Mouse (Mus musculus) stomach, postnatal 0 days (tissue): Measurements from ENCODE around the gene Creb5.

Source experiments
- CTCF ChIP-seq: IDR thresholded peaks from 2 replicates; pipeline ENCODE4 v1.5.1; 2016; ENCODE audit warnings: antibody characterized with exemption, low read depth, mild to moderate bottlenecking, moderate library complexity
- EP300 ChIP-seq: optimal IDR thresholded peaks from 2 replicates; pipeline ENCODE3; 2016; ENCODE audit warnings: antibody characterized with exemption

GRCm38 (mm10) chr6:53577776-53578175 lies 290.7 kb downstream of the Creb5 start:
- no peak for TF ChIP-seq EP300
- no peak for TF ChIP-seq CTCF
